Mouse (Mus musculus) thymus, adult 2 months (tissue): ENCODE measurements around the gene Cers5. TPM values are rescaled to one million over a fixed set of nuclear protein-coding genes. Genes with fewer than 3 reads are reported as not detected.

Source experiments
- DNase-seq: peaks from one replicate; pipeline ENCODE4 v3.0.0; 2021
- H3K27ac ChIP-seq: fragments of 200-500 bp; 2 replicates; pipeline ENCODE4 v1.5.1; 2012; ENCODE audit warnings: low read length, control low read depth; ENCODE audit not compliant: control insufficient read depth, insufficient read depth
- H3K27me3 ChIP-seq: fragments of 200-500 bp; 2 replicates; pipeline ENCODE4 v1.6.1; 2012; ENCODE audit warnings: mild to moderate bottlenecking, low read length, moderate library complexity, mixed read lengths; ENCODE audit not compliant: control insufficient read depth, insufficient read depth
- H3K36me3 ChIP-seq: fragments of 200-500 bp; 2 replicates; pipeline ENCODE4 v1.6.1; 2012; ENCODE audit warnings: mild to moderate bottlenecking, low read length, moderate library complexity; ENCODE audit not compliant: control insufficient read depth, insufficient read depth
- H3K4me1 ChIP-seq: fragments of 200-500 bp; replicated peaks from 2 replicates; pipeline ENCODE4 v1.6.1; 2012; ENCODE audit warnings: low read length; ENCODE audit not compliant: control insufficient read depth, insufficient read depth
- H3K4me3 ChIP-seq: fragments of 200-500 bp; 2 replicates; pipeline ENCODE4 v1.5.1; 2012; ENCODE audit warnings: mild to moderate bottlenecking, low read length, control low read depth, moderate library complexity; ENCODE audit not compliant: control insufficient read depth, insufficient read depth
- CTCF ChIP-seq: fragments of 200-500 bp; IDR thresholded peaks from 2 replicates; pipeline ENCODE4 v1.5.1; 2012; ENCODE audit warnings: mild to moderate bottlenecking, control low read depth, low read length, moderate library complexity, borderline replicate concordance; ENCODE audit not compliant: control insufficient read depth, poor library complexity, insufficient read depth; ENCODE audit errors: extremely low read depth
- POLR2A ChIP-seq: fragments of 200-500 bp; IDR thresholded peaks from 2 replicates; pipeline ENCODE4 v1.6.1; 2012; ENCODE audit warnings: mild to moderate bottlenecking, low read length, control low read depth, moderate library complexity; ENCODE audit not compliant: control insufficient read depth, poor library complexity, insufficient read depth; ENCODE audit errors: extremely low read depth
- WGBS: fragments of 180-500 bp; shearing (Covaris S2); methylation state at CpG from one replicate; pipeline ENCODE4 v1.1.7; 2018; 5-methylcytosine and 5-hydroxymethylcytosine counted together
- polyA plus RNA-seq: library from polyadenylated mRNA; depleted of rRNA; stranded (reverse); fragments of >200 nt; gene quantifications from 2 replicates; pipeline ENCODE4 v1.2.3, GENCODE M21; 2012

Gene Cers5
- polyA plus RNA-seq, 1 experiment: 59.8 TPM

- no peaks in the 10 kb centered on the region for H3K36me3 ChIP-seq
- no peak for DNase-seq
- no peak overlapping the region for H3K27ac ChIP-seq
- H3K4me3 ChIP-seq: no peak overlapping the region
- TF ChIP-seq CTCF (no peak), POLR2A (no peak)
- no peaks in the 10 kb centered on the region for H3K27me3 ChIP-seq
- H3K4me1 ChIP-seq: no peaks in the 10 kb centered on the region
- 89% methylated on average over 24 of the region's 24 CpGs for WGBS
Observed at GRCm38 (mm10) chr15:99814554-99815260, 42.0 kb upstream of the Cers5 start.

- Histone ChIP-seq H3K4me1 (no peaks in the 10 kb centered on the region), H3K36me3 (no peaks in the 10 kb centered on the region), H3K4me3 (no peak overlapping the region), H3K27me3 (no peaks in the 10 kb centered on the region), H3K27ac (no peak overlapping the region)
- TF ChIP-seq POLR2A: no peak
- no peak for TF ChIP-seq CTCF
- DNase-seq: no peak
- whole genome bisulfite sequencing: 92% methylated on average over 6 of the region's 6 CpGs
Observed at GRCm38 (mm10) chr15:99813639-99814038, 41.0 kb upstream of the Cers5 start.

- H3K36me3 ChIP-seq: no peaks in the 10 kb centered on the region
- 83% methylated on average over 7 of the region's 7 CpGs for WGBS
- no peak overlapping the region for H3K27ac ChIP-seq
Observed at GRCm38 (mm10) chr15:99812097-99812496, 39.4 kb upstream of the Cers5 start.

GRCm38 (mm10) chr15:99807776-99808735 lies 35.4 kb upstream of the Cers5 start:
- Histone ChIP-seq H3K36me3 (no peaks in the 10 kb centered on the region), H3K27me3 (no peaks in the 10 kb centered on the region), H3K27ac (no peak overlapping the region), H3K4me1 (peaks cover 2% of the 10 kb centered on the region; the same call in 1 of the 2 replicates), H3K4me3 (no peak overlapping the region)
- no peak for TF ChIP-seq CTCF
- no peak for TF ChIP-seq POLR2A
- WGBS: 93% methylated on average over 21 of the region's 21 CpGs
- DNase-seq: no peak

More at GRCm38 (mm10) chr15:99812097-99812496, 39.4 kb upstream of the Cers5 start:
- no peak for TF ChIP-seq POLR2A
- TF ChIP-seq CTCF: no peak
- no peak for DNase-seq
- Histone ChIP-seq H3K4me1 (no peaks in the 10 kb centered on the region), H3K27me3 (no peaks in the 10 kb centered on the region), H3K4me3 (no peak overlapping the region)

GRCm38 (mm10) chr15:99806171-99806570 lies 33.5 kb upstream of the Cers5 start:
- no peak for TF ChIP-seq CTCF
- no peak for TF ChIP-seq POLR2A

GRCm38 (mm10) chr15:99805673-99806072 lies 33.0 kb upstream of the Cers5 start:
- Histone ChIP-seq H3K27me3 (no peaks in the 10 kb centered on the region), H3K4me3 (no peak overlapping the region), H3K4me1 (peaks cover 2% of the 10 kb centered on the region; the same call in 1 of the 2 replicates), H3K36me3 (no peaks in the 10 kb centered on the region), H3K27ac (no peak overlapping the region)
- no peak for DNase-seq
- TF ChIP-seq CTCF (no peak), POLR2A (no peak)
- 92% methylated on average over 4 of the region's 4 CpGs for WGBS

More at GRCm38 (mm10) chr15:99806171-99806570, 33.5 kb upstream of the Cers5 start:
- Histone ChIP-seq H3K27ac (no peak overlapping the region), H3K4me1 (peaks cover 2% of the 10 kb centered on the region; the same call in 1 of the 2 replicates), H3K27me3 (no peaks in the 10 kb centered on the region), H3K36me3 (no peaks in the 10 kb centered on the region), H3K4me3 (no peak overlapping the region)
- 81% methylated on average over 7 of the region's 7 CpGs for WGBS
- no peak for DNase-seq
